ENCODE assay signal across 20 mouse cellular contexts in the genomic region with DNA sequence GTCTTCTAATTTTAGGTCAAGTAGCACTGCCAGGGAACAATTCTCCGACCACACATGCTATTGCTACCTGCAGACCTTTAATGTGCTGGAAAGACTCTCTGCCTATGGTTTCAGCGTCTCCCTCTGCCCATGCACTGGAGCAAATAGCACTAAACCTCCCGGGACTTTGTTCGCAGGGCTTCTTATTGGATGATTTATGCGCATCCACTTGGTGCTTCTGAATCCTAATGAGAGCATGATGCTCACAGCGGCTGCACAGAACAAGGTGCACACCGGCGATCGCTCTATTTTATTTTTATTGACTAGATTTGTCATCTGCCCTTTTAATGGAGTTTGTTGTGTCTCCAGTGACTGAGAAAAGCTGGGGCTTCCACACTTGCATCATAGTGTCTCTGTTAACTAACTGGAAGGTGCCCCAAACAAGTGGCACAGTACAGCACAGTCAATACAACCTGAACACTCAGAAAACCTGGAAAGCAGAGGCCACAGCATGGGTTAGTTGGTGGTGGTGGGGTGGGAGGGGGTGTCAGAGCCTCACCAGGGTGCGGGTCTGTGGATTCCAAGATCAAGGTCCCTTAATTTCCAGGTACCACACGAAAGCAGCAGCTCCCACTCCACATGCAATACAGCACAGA.
DNase-seq lines count a peak whose midpoint lies in the region; ATAC-seq lines count a peak whose summit lies in the region.
"Had no signal": no experiment of that assay in that cellular context is flagged by ENCODE, and none has a peak within 500 bp of the region (broad histone marks: within the 10 kb centered on the region; RNA-seq: fewer than 3 reads in every experiment).

No protein-coding gene starts in this region.

- H3K4me1 ChIP-seq in hindbrain, embryonic 13.5 days (replicated peaks): peaks cover 13% of the 10 kb centered on the region
- peaks cover 4% of the 10 kb centered on the region for H3K4me1 ChIP-seq in hindbrain, embryonic 16.5 days (ENCODE audit: control insufficient read depth, insufficient read depth, low read depth, low read length)
- H3K4me1 ChIP-seq in forebrain, embryonic 14.5 days (ENCODE audit: control insufficient read depth, insufficient read depth, low read length): no peaks in the 10 kb centered on the region
- 0 out of 2 replicates have a peak, but pooled peaks cover 3% of the 10 kb centered on the region for H3K4me1 ChIP-seq in hindbrain, embryonic 14.5 days (replicated peaks; ENCODE audit: control insufficient read depth, insufficient read depth, low read length)
- peaks cover 3% of the 10 kb centered on the region; the same call in 1 of the 2 replicates for H3K4me1 ChIP-seq in midbrain, embryonic 16.5 days (ENCODE audit: control insufficient read depth, insufficient read depth, low read length)
- H3K4me1 ChIP-seq: liver, embryonic 12.5 days; megakaryocyte, embryonic 14.5 days; stomach, embryonic 15.5 days had no signal

- H3K27ac ChIP-seq in hindbrain, embryonic 13.5 days: no peak overlapping the region
- no peak overlapping the region for H3K27ac ChIP-seq in hindbrain, embryonic 16.5 days (ENCODE audit: low read depth, low read length)
- H3K27ac ChIP-seq in forebrain, embryonic 14.5 days (ENCODE audit: low read depth, low read length): no peak overlapping the region
- H3K27ac ChIP-seq in hindbrain, embryonic 14.5 days: no peak overlapping the region
- no peak overlapping the region for H3K27ac ChIP-seq in midbrain, embryonic 16.5 days (ENCODE audit: low read length)
- H3K27ac ChIP-seq: liver, embryonic 12.5 days; stomach, embryonic 15.5 days had no signal

- DNase-seq in forebrain, embryonic 14.5 days (ENCODE audit: low spot score): peak; percentile 49
- no peak for DNase-seq in hindbrain, embryonic 14.5 days (ENCODE audit: low spot score)
- DNase-seq in layer of hippocampus, postnatal 25 days (ENCODE audit: extremely low spot score in 1 of 2, low spot score in 1 of 2): no peak
- DNase-seq in natural killer cell, adult 2 months (ENCODE audit: low spot score in 2 of 2): no peak
- DNase-seq: adrenal gland, postnatal 10 days; cerebellum, postnatal 25 days; heart, postnatal 4 days; kidney, postnatal 36 days; layer of hippocampus, adult 9-11 months; lung, adult 2 months; right cerebral cortex, postnatal 25 days; thymus, adult 18-20 months; thymus, postnatal 4 days had no signal

- 45% methylated on average over 11 of the region's 11 CpGs for WGBS in hindbrain, embryonic 13.5 days
- 44% methylated on average over 11 of the region's 11 CpGs for WGBS in hindbrain, embryonic 16.5 days
- 54% methylated on average over 11 of the region's 11 CpGs for WGBS in forebrain, embryonic 14.5 days
- WGBS in hindbrain, embryonic 14.5 days: 45% methylated on average over 11 of the region's 11 CpGs
- 40% methylated on average over 11 of the region's 11 CpGs for WGBS in midbrain, embryonic 16.5 days

- H3K27me3 ChIP-seq in hindbrain, embryonic 13.5 days: no peaks in the 10 kb centered on the region
- H3K27me3 ChIP-seq in hindbrain, embryonic 16.5 days (replicated peaks; ENCODE audit: control insufficient read depth, insufficient read depth, low read length): no peaks in the 10 kb centered on the region
- H3K27me3 ChIP-seq in forebrain, embryonic 14.5 days (replicated peaks; ENCODE audit: control insufficient read depth, insufficient read depth, low read length): no peaks in the 10 kb centered on the region
- H3K27me3 ChIP-seq in hindbrain, embryonic 14.5 days (ENCODE audit: control insufficient read depth, insufficient read depth, low read length): no peaks in the 10 kb centered on the region
- H3K27me3 ChIP-seq in midbrain, embryonic 16.5 days (ENCODE audit: control insufficient read depth, insufficient read depth, low read depth, low read length): no peaks in the 10 kb centered on the region
- H3K27me3 ChIP-seq: liver, embryonic 12.5 days; megakaryocyte, embryonic 14.5 days; stomach, embryonic 15.5 days had no signal

- peak; percentile 52; the same call in 1 of the 2 replicates for ATAC-seq in hindbrain, embryonic 13.5 days (ENCODE audit: low FRiP score)
- no peak for ATAC-seq in hindbrain, embryonic 16.5 days
- ATAC-seq in forebrain, embryonic 14.5 days: peak; percentile 75; the same call in 1 of the 2 replicates
- peak; percentile 24; the same call in 1 of the 2 replicates for ATAC-seq in hindbrain, embryonic 14.5 days (ENCODE audit: low FRiP score)
- ATAC-seq in midbrain, embryonic 16.5 days: 0 out of 2 replicates have a peak, but pooled peaks have one; percentile 21
- ATAC-seq: intestine, embryonic 16.5 days; liver, embryonic 12.5 days had no signal

- H3K9ac ChIP-seq in hindbrain, embryonic 13.5 days: no peak overlapping the region
- H3K9ac ChIP-seq in hindbrain, embryonic 16.5 days (ENCODE audit: low read depth, low read length): no peak overlapping the region
- H3K9ac ChIP-seq in forebrain, embryonic 14.5 days (ENCODE audit: low read length): no peak overlapping the region
- H3K9ac ChIP-seq in hindbrain, embryonic 14.5 days: no peak overlapping the region
- no peak overlapping the region for H3K9ac ChIP-seq in midbrain, embryonic 16.5 days (ENCODE audit: low read depth, low read length)
- H3K9ac ChIP-seq: liver, embryonic 12.5 days; stomach, embryonic 15.5 days had no signal

- H3K4me2 ChIP-seq in hindbrain, embryonic 13.5 days: no peak overlapping the region
- no peak overlapping the region for H3K4me2 ChIP-seq in hindbrain, embryonic 16.5 days (ENCODE audit: low read length)
- H3K4me2 ChIP-seq in forebrain, embryonic 14.5 days (ENCODE audit: low read length): no peak overlapping the region
- no peak overlapping the region for H3K4me2 ChIP-seq in hindbrain, embryonic 14.5 days (replicated peaks)
- H3K4me2 ChIP-seq in midbrain, embryonic 16.5 days (ENCODE audit: low read length): no peak overlapping the region
- H3K4me2 ChIP-seq: liver, embryonic 12.5 days; stomach, embryonic 15.5 days had no signal

- H3K4me3 ChIP-seq in hindbrain, embryonic 13.5 days: no peak overlapping the region
- no peak overlapping the region for H3K4me3 ChIP-seq in hindbrain, embryonic 16.5 days (ENCODE audit: low read length)
- no peak overlapping the region for H3K4me3 ChIP-seq in forebrain, embryonic 14.5 days (ENCODE audit: low read depth, low read length)
- H3K4me3 ChIP-seq in hindbrain, embryonic 14.5 days (replicated peaks; ENCODE audit: low read length): no peak overlapping the region
- H3K4me3 ChIP-seq in midbrain, embryonic 16.5 days (ENCODE audit: low read depth, low read length): no peak overlapping the region
- H3K4me3 ChIP-seq: liver, embryonic 12.5 days; megakaryocyte, embryonic 14.5 days; stomach, embryonic 15.5 days had no signal

- H3K36me3 ChIP-seq in hindbrain, embryonic 13.5 days: no peaks in the 10 kb centered on the region
- H3K36me3 ChIP-seq in hindbrain, embryonic 16.5 days (ENCODE audit: control insufficient read depth, insufficient read depth, low read length): no peaks in the 10 kb centered on the region
- H3K36me3 ChIP-seq in forebrain, embryonic 14.5 days (ENCODE audit: control insufficient read depth, insufficient read depth, low read length): no peaks in the 10 kb centered on the region
- H3K36me3 ChIP-seq in hindbrain, embryonic 14.5 days (replicated peaks; ENCODE audit: control insufficient read depth, insufficient read depth): no peaks in the 10 kb centered on the region
- no peaks in the 10 kb centered on the region for H3K36me3 ChIP-seq in midbrain, embryonic 16.5 days (ENCODE audit: control insufficient read depth, insufficient read depth, low read length)
- H3K36me3 ChIP-seq: liver, embryonic 12.5 days; stomach, embryonic 15.5 days had no signal

- H3K9me3 ChIP-seq in hindbrain, embryonic 13.5 days: no peaks in the 10 kb centered on the region
- H3K9me3 ChIP-seq in hindbrain, embryonic 16.5 days (ENCODE audit: control insufficient read depth, low read length): no peaks in the 10 kb centered on the region
- H3K9me3 ChIP-seq in forebrain, embryonic 14.5 days (replicated peaks; ENCODE audit: control insufficient read depth, low read length): no peaks in the 10 kb centered on the region
- no peaks in the 10 kb centered on the region for H3K9me3 ChIP-seq in hindbrain, embryonic 14.5 days (ENCODE audit: control insufficient read depth, low read length)
- no peaks in the 10 kb centered on the region for H3K9me3 ChIP-seq in midbrain, embryonic 16.5 days (replicated peaks; ENCODE audit: control insufficient read depth, low read length, poor library complexity, severe bottlenecking)
- H3K9me3 ChIP-seq: liver, embryonic 12.5 days; stomach, embryonic 15.5 days had no signal
